Mouse (Mus musculus): ENCODE data around the gene Slc35g1.

- TF ChIP-seq CTCF (IDR thresholded peaks at IDR 0.05; ENCODE audit: low read depth, low read length) = no peak
- TF ChIP-seq GATA1 (IDR thresholded peaks at IDR 0.05; ENCODE audit: borderline replicate concordance, low read length) = no peak
- TF ChIP-seq TAL1 (conservative IDR thresholded peaks at IDR 0.05; ENCODE audit: low read depth, low read length) = peak; percentile 77
These were observed 14.7 kb downstream of the Slc35g1 start for GRCm38 (mm10) chr19:38410357-38411056.
